ENCODE assay signal across 15 mouse cellular contexts in genomic region chr2:167826922-167827703, GRCm38 (mm10).
A peak's percentile ranks its signal among the peaks of the same experiment; 100 is the strongest.
DNase-seq lines count a peak whose midpoint lies in the region; ATAC-seq and TF ChIP-seq lines count a peak whose summit lies in the region.
"Had no signal": no experiment of that assay in that cellular context is flagged by ENCODE, and none has a peak within 500 bp of the region (broad histone marks: within the 10 kb centered on the region; RNA-seq: fewer than 3 reads in every experiment).

No protein-coding gene starts in this region.

- no peaks in the 10 kb centered on the region for H3K36me3 ChIP-seq in kidney, adult 2 months (ENCODE audit: control insufficient read depth, insufficient read depth, low read length)
- H3K36me3 ChIP-seq in hindbrain, embryonic 11.5 days (ENCODE audit: control insufficient read depth, insufficient read depth, low read length), result no peaks in the 10 kb centered on the region
- H3K36me3 ChIP-seq: limb, embryonic 15.5 days had no signal

- H3K9ac ChIP-seq in hindbrain, embryonic 11.5 days (ENCODE audit: low read depth, low read length), result no peak overlapping the region
- H3K9ac ChIP-seq: limb, embryonic 15.5 days had no signal

- no peaks in the 10 kb centered on the region for H3K9me3 ChIP-seq in hindbrain, embryonic 11.5 days (ENCODE audit: control insufficient read depth, low read length)
- H3K9me3 ChIP-seq: limb, embryonic 15.5 days had no signal

- intact Hi-C loops in heart, postnatal 36 days (cut with DNase I), result loop anchor here (2.0 kb wide), 1 partner anchor 62 kb away; no protein-coding TSS in a partner anchor

- TF ChIP-seq CTCF in kidney, adult 2 months (conservative IDR thresholded peaks at IDR 0.05; ENCODE audit: insufficient read depth, insufficient read length, low read depth, low read length), result no peak

- no peaks in the 10 kb centered on the region for H3K27me3 ChIP-seq in kidney, adult 2 months (replicated peaks; ENCODE audit: control insufficient read depth, insufficient read depth, low read length)
- no peaks in the 10 kb centered on the region for H3K27me3 ChIP-seq in hindbrain, embryonic 11.5 days (ENCODE audit: control insufficient read depth, insufficient read depth, low read length)
- H3K27me3 ChIP-seq: limb, embryonic 15.5 days had no signal

- H3K27ac ChIP-seq in kidney, adult 2 months (ENCODE audit: insufficient read depth, low read depth, low read length), result no peak overlapping the region
- H3K27ac ChIP-seq in hindbrain, embryonic 11.5 days (ENCODE audit: low read depth, low read length), result no peak overlapping the region
- H3K27ac ChIP-seq: hindbrain, postnatal 0 days had no signal

- no peak for TF ChIP-seq POLR2A in kidney, adult 2 months (IDR thresholded peaks at IDR 0.05; ENCODE audit: low read depth, low read length)

- no peak for ATAC-seq in hindbrain, embryonic 11.5 days (ENCODE audit: low FRiP score)
- ATAC-seq: CD4-positive, CD25-positive, alpha-beta regulatory T cell, adult 4 months had no signal

- no peak overlapping the region for H3K4me3 ChIP-seq in kidney, adult 2 months (ENCODE audit: insufficient read depth, low read depth, low read length)
- no peak overlapping the region for H3K4me3 ChIP-seq in hindbrain, embryonic 11.5 days (ENCODE audit: low read depth, low read length)
- H3K4me3 ChIP-seq: erythroblast, embryonic 14.5 days; limb, embryonic 15.5 days had no signal

- H3K4me1 ChIP-seq in kidney, adult 2 months (ENCODE audit: control insufficient read depth, insufficient read depth, low read length), result peaks cover 3% of the 10 kb centered on the region; the same call in 1 of the 2 replicates
- H3K4me1 ChIP-seq in hindbrain, embryonic 11.5 days (replicated peaks; ENCODE audit: control insufficient read depth, insufficient read depth, low read length), result peaks cover 2% of the 10 kb centered on the region; the same call in 1 of the 2 replicates

- no peak overlapping the region for H3K4me2 ChIP-seq in hindbrain, embryonic 11.5 days (replicated peaks; ENCODE audit: low read depth, low read length)
- H3K4me2 ChIP-seq: limb, embryonic 15.5 days had no signal

- 79% methylated on average over 12 of the region's 12 CpGs for WGBS in kidney, adult 2 months
- WGBS in hindbrain, embryonic 11.5 days, result 59% methylated on average over 12 of the region's 12 CpGs

- peak; percentile 30 for DNase-seq in kidney, postnatal 14 days
- no peak for DNase-seq in kidney, adult 2 months
- peak; percentile 73 for DNase-seq in gastrocnemius, postnatal 25 days
- DNase-seq in heart, postnatal 36 days, result peak; percentile 37 to 51
- peak; percentile 30 for DNase-seq in retina, embryonic 14.5 days (ENCODE audit: low spot score)
- no peak for DNase-seq in embryo, embryonic 10 days (ENCODE audit: low spot score)
- DNase-seq in hindbrain, embryonic 11.5 days (ENCODE audit: low spot score), result no peak
- no peak for DNase-seq in thymus, postnatal 4 days
- DNase-seq: kidney, postnatal 10 days; layer of hippocampus, postnatal 36 days; thymus, postnatal 25 days had no signal

Comparison
In these comparisons a context has a peak if more than half of its experiments do, and no peak if none do; other contexts are left out.
1. DNase-seq: peak in kidney, postnatal 14 days (single experiment), gastrocnemius, postnatal 25 days (single experiment), heart, postnatal 36 days (2 of 2) and retina, embryonic 14.5 days (single experiment); none in kidney, adult 2 months (single experiment), embryo, embryonic 10 days (single experiment), hindbrain, embryonic 11.5 days (single experiment) and thymus, postnatal 4 days (single experiment).